Mouse (Mus musculus) heart, adult 2 months (tissue): ENCODE results near the gene Noxa1. TPM values are rescaled to one million over a fixed set of nuclear protein-coding genes. Genes with fewer than 3 reads are reported as not detected.

Experiments
- DNase-seq, 2 experiments: peaks; one replicate each; pipeline ENCODE4 v3.0.0; 2021
- H3K27ac ChIP-seq: fragments of 200-600 bp; 2 replicates; pipeline ENCODE4 v1.8.1; 2022
- H3K27me3 ChIP-seq: fragments of 200-500 bp; 2 replicates; pipeline ENCODE4 v1.6.1; 2012; ENCODE audit warnings: mild to moderate bottlenecking, low read length, inconsistent platforms, mixed read lengths; ENCODE audit not compliant: control insufficient read depth, insufficient read depth
- H3K36me3 ChIP-seq: fragments of 200-500 bp; 2 replicates; pipeline ENCODE4 v1.6.1; 2012; ENCODE audit warnings: low read length, inconsistent platforms; ENCODE audit not compliant: control insufficient read depth, insufficient read depth
- H3K4me1 ChIP-seq: fragments of 200-500 bp; 2 replicates; pipeline ENCODE4 v1.6.1; 2011; ENCODE audit warnings: low read length; ENCODE audit not compliant: control insufficient read depth, insufficient read depth
- H3K4me3 ChIP-seq: fragments of 200-600 bp; 2 replicates; pipeline ENCODE4 v1.8.1; 2022
- H3K79me2 ChIP-seq: fragments of 200-500 bp; replicated peaks from 2 replicates; pipeline ENCODE4 v1.6.1; 2012; ENCODE audit warnings: mild to moderate bottlenecking, inconsistent platforms, low read length, moderate library complexity, mixed read lengths; ENCODE audit not compliant: control insufficient read depth, insufficient read depth
- H3K9ac ChIP-seq: fragments of 200-500 bp; 2 replicates; pipeline ENCODE4 v1.6.1; 2012; ENCODE audit warnings: low read depth, mild to moderate bottlenecking, control low read depth, inconsistent platforms, low read length, mixed read lengths
- CTCF ChIP-seq: fragments of 200-600 bp; IDR thresholded peaks from 2 replicates; pipeline ENCODE4 v1.8.1; 2022; ENCODE audit warnings: antibody characterized with exemption, mild to moderate bottlenecking, moderate library complexity
- EP300 ChIP-seq: fragments of 200-500 bp; IDR thresholded peaks from 2 replicates; pipeline ENCODE4 v1.6.1; 2011; ENCODE audit warnings: low read depth, low read length, control low read depth; ENCODE audit not compliant: insufficient read depth
- POLR2A ChIP-seq: fragments of 200-500 bp; IDR thresholded peaks from 2 replicates; pipeline ENCODE4 v1.6.1; 2011; ENCODE audit warnings: mild to moderate bottlenecking, low read depth, low read length, control low read depth; ENCODE audit not compliant: insufficient read depth
- WGBS: fragments of 180-500 bp; shearing (Covaris S2); methylation state at CpG from one replicate; pipeline ENCODE4 v1.1.7; 2018; 5-methylcytosine and 5-hydroxymethylcytosine counted together
- intact Hi-C: fragments of 180-260 bp; cut with DNase I; formaldehyde crosslinking; loops from one replicate; pipeline ENCODE4 v1.15.1; 2025
- polyA plus RNA-seq: library from polyadenylated mRNA; depleted of rRNA; stranded (reverse); fragments of >200 nt; gene quantifications from 2 replicates; pipeline ENCODE4 v1.2.3, GENCODE M21; 2012
- total RNA-seq, 2 experiments: library from RNA; stranded (reverse); gene quantifications; 2 replicates each; pipeline ENCODE4 v1.2.3; 2021

The Noxa1 gene
- total and polyA plus RNA-seq, 3 experiments = not detected

GRCm38 (mm10) chr2:25120963-25121362 lies 26.0 kb upstream of the Noxa1 start:
- no peaks in the 10 kb centered on the region for H3K4me1 ChIP-seq
- DNase-seq = no peak
- intact Hi-C loops = loop anchor here (10.0 kb wide), 1 partner anchor 134 kb away; the partner anchor contains the start of gene Tmem203
- H3K9ac ChIP-seq = no peak overlapping the region
- WGBS = 69% methylated on average over 7 of the region's 7 CpGs
- H3K27me3 ChIP-seq = no peaks in the 10 kb centered on the region
- H3K4me3 ChIP-seq = no peak overlapping the region
- TF ChIP-seq EP300 (no peak), CTCF (no peak), POLR2A (no peak)
- H3K79me2 ChIP-seq = no peaks in the 10 kb centered on the region
- no peaks in the 10 kb centered on the region for H3K36me3 ChIP-seq
- H3K27ac ChIP-seq = no peak overlapping the region

GRCm38 (mm10) chr2:25115442-25115841 lies 20.5 kb upstream of the Noxa1 start:
- intact Hi-C loops = no loop called here
- Histone ChIP-seq H3K4me3 (no peak overlapping the region), H3K79me2 (no peaks in the 10 kb centered on the region), H3K4me1 (peaks cover 10% of the 10 kb centered on the region), H3K9ac (no peak overlapping the region), H3K27ac (no peak overlapping the region), H3K36me3 (no peaks in the 10 kb centered on the region), H3K27me3 (no peaks in the 10 kb centered on the region)
- DNase-seq = no peak
- no peak for TF ChIP-seq CTCF
- no peak for TF ChIP-seq EP300
- TF ChIP-seq POLR2A = no peak
- 70% methylated on average over 2 of the region's 2 CpGs for WGBS

GRCm38 (mm10) chr2:25114308-25114707 lies 19.4 kb upstream of the Noxa1 start:
- no peak for DNase-seq
- Histone ChIP-seq H3K36me3 (no peaks in the 10 kb centered on the region), H3K27ac (no peak overlapping the region), H3K27me3 (no peaks in the 10 kb centered on the region), H3K79me2 (no peaks in the 10 kb centered on the region), H3K4me3 (no peak overlapping the region), H3K4me1 (peaks cover 13% of the 10 kb centered on the region), H3K9ac (no peak overlapping the region)
- 82% methylated on average over 2 of the region's 2 CpGs for WGBS
- TF ChIP-seq POLR2A = no peak
- TF ChIP-seq CTCF = no peak
- no peak for TF ChIP-seq EP300
- intact Hi-C loops = no loop called here

GRCm38 (mm10) chr2:25111184-25111791 lies 16.3 kb upstream of the Noxa1 start:
- Histone ChIP-seq H3K9ac (no peak overlapping the region), H3K36me3 (no peaks in the 10 kb centered on the region), H3K4me3 (no peak overlapping the region), H3K4me1 (peaks cover 17% of the 10 kb centered on the region), H3K27me3 (no peaks in the 10 kb centered on the region), H3K27ac (peak overlapping the region; percentile 71), H3K79me2 (no peaks in the 10 kb centered on the region)
- WGBS = 22% methylated on average over 9 of the region's 9 CpGs
- TF ChIP-seq POLR2A (no peak), EP300 (0 out of 2 replicates have a peak, but pooled peaks have one; percentile 57), CTCF (no peak)
- intact Hi-C loops = no loop called here
- peak in 1 of 2 experiments; percentile 26 for DNase-seq

GRCm38 (mm10) chr2:25110505-25111183 lies 15.7 kb upstream of the Noxa1 start:
- intact Hi-C loops = no loop called here
- Histone ChIP-seq H3K27ac (peak overlapping the region; percentile 71), H3K4me3 (no peak overlapping the region), H3K79me2 (no peaks in the 10 kb centered on the region), H3K4me1 (peaks cover 19% of the 10 kb centered on the region), H3K27me3 (no peaks in the 10 kb centered on the region), H3K36me3 (no peaks in the 10 kb centered on the region), H3K9ac (no peak overlapping the region)
- no peak for TF ChIP-seq EP300
- peak; percentile 26 to 37 for DNase-seq

- Histone ChIP-seq H3K79me2 (no peaks in the 10 kb centered on the region), H3K27me3 (no peaks in the 10 kb centered on the region), H3K9ac (no peak overlapping the region), H3K36me3 (no peaks in the 10 kb centered on the region), H3K27ac (no peak overlapping the region), H3K4me1 (peaks cover 19% of the 10 kb centered on the region), H3K4me3 (no peak overlapping the region)
- TF ChIP-seq CTCF (no peak), POLR2A (no peak), EP300 (no peak)
- intact Hi-C loops = no loop called here
- no peak for DNase-seq
Observed at GRCm38 (mm10) chr2:25109487-25109886, 14.5 kb upstream of the Noxa1 start.
